Mouse (Mus musculus): Measurements from ENCODE around the gene Slc38a1. TPM values are rescaled to one million over a fixed set of nuclear protein-coding genes. Genes with fewer than 3 reads are reported as not detected.

Gene Slc38a1
- polyA plus RNA-seq, 1 experiment, result 136 TPM

- H3K4me3 ChIP-seq (ENCODE audit: control insufficient read depth, insufficient read depth, low read length), result no peak overlapping the region
- DNase-seq, result no peak
- WGBS, result 93% methylated on average over 9 of the region's 9 CpGs
- H3K4me1 ChIP-seq (replicated peaks; ENCODE audit: control insufficient read depth, insufficient read depth, low read length), result peaks cover 11% of the 10 kb centered on the region
- peaks cover 64% of the 10 kb centered on the region for H3K36me3 ChIP-seq (ENCODE audit: control insufficient read depth, insufficient read depth, low read length)
- no peak for TF ChIP-seq CTCF (IDR thresholded peaks at IDR 0.05; ENCODE audit: borderline replicate concordance, control insufficient read depth, extremely low read depth, insufficient read depth, low read length, poor library complexity)
- TF ChIP-seq POLR2A (IDR thresholded peaks at IDR 0.05; ENCODE audit: control insufficient read depth, extremely low read depth, insufficient read depth, low read length, poor library complexity), result no peak
- no peak overlapping the region for H3K27ac ChIP-seq (ENCODE audit: control insufficient read depth, insufficient read depth, low read length)
- H3K27me3 ChIP-seq (ENCODE audit: control insufficient read depth, insufficient read depth, low read length), result no peaks in the 10 kb centered on the region
These were observed 53.6 kb downstream of the Slc38a1 start for GRCm38 (mm10) chr15:96588996-96589657.

DNA sequence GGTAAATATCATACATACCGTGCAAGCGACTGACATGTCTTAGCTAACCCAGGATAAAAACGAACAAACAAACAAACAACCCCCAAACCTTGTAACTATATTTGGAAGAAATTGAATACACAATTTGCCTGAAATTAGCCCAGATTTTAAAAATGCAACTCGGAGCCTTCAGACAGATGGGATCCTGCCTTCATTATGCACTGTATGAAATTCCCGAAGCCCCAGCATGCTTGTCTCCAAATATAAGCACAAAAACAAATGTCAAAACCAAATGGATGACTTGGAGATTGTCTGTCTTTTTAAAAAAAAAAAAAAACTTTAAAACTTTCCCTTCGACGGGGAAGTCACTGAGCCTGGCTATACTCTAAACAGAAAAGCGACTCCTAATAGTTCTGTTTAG is 54.7 kb downstream of the Slc38a1 start:
- Histone ChIP-seq H3K4me3 (ENCODE audit: control insufficient read depth, insufficient read depth, low read length) (no peak overlapping the region), H3K4me1 (replicated peaks; ENCODE audit: control insufficient read depth, insufficient read depth, low read length) (peaks cover 6% of the 10 kb centered on the region), H3K27me3 (ENCODE audit: control insufficient read depth, insufficient read depth, low read length) (no peaks in the 10 kb centered on the region), H3K27ac (ENCODE audit: control insufficient read depth, insufficient read depth, low read length) (no peak overlapping the region), H3K36me3 (ENCODE audit: control insufficient read depth, insufficient read depth, low read length) (peaks cover 68% of the 10 kb centered on the region)
- DNase-seq, result no peak
- WGBS, result 95% methylated on average over 8 of the region's 8 CpGs
- TF ChIP-seq POLR2A (IDR thresholded peaks at IDR 0.05; ENCODE audit: control insufficient read depth, extremely low read depth, insufficient read depth, low read length, poor library complexity) (no peak), CTCF (IDR thresholded peaks at IDR 0.05; ENCODE audit: borderline replicate concordance, control insufficient read depth, extremely low read depth, insufficient read depth, low read length, poor library complexity) (no peak)

GRCm38 (mm10) chr15:96583371-96584008 is 59.2 kb downstream of the Slc38a1 start:
- 21% methylated on average over 15 of the region's 15 CpGs for WGBS
- peaks cover 3% of the 10 kb centered on the region for H3K4me1 ChIP-seq (replicated peaks; ENCODE audit: control insufficient read depth, insufficient read depth, low read length)
- H3K27me3 ChIP-seq (ENCODE audit: control insufficient read depth, insufficient read depth, low read length), result no peaks in the 10 kb centered on the region
- no peak overlapping the region for H3K4me3 ChIP-seq (ENCODE audit: control insufficient read depth, insufficient read depth, low read length)
- H3K36me3 ChIP-seq (ENCODE audit: control insufficient read depth, insufficient read depth, low read length), result peaks cover 54% of the 10 kb centered on the region
- H3K27ac ChIP-seq (ENCODE audit: control insufficient read depth, insufficient read depth, low read length), result 0 out of 2 replicates have a peak overlapping the region, but pooled peaks have one; percentile 3
- no peak for TF ChIP-seq CTCF (IDR thresholded peaks at IDR 0.05; ENCODE audit: borderline replicate concordance, control insufficient read depth, extremely low read depth, insufficient read depth, low read length, poor library complexity)
- no peak for TF ChIP-seq POLR2A (IDR thresholded peaks at IDR 0.05; ENCODE audit: control insufficient read depth, extremely low read depth, insufficient read depth, low read length, poor library complexity)
- DNase-seq, result no peak

DNA sequence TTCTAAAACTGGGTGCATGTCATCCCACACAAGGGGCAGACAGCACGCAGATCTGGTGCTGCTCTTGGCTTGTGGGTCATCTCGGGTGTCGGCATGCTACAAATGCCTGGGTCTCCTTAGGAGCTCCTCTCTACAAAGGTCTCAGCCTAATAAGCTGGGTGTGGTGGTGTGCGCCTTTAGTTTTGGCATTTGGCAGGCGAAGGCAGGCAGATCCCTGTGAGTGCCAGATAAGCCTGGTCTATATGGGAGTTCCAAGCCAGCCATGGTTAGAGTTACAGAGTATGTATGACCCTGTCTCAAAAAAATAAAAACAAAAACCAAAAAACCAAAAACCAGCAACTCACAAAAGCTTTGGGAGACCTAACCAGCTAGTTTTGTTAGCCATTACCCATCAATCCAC is 65.7 kb downstream of the Slc38a1 start:
- no peak overlapping the region for H3K27ac ChIP-seq (ENCODE audit: control insufficient read depth, insufficient read depth, low read length)
- no peak for DNase-seq
- H3K36me3 ChIP-seq (ENCODE audit: control insufficient read depth, insufficient read depth, low read length), result peaks cover 49% of the 10 kb centered on the region
- WGBS, result 97% methylated on average over 5 of the region's 5 CpGs
- H3K4me3 ChIP-seq (ENCODE audit: control insufficient read depth, insufficient read depth, low read length), result no peak overlapping the region
- no peaks in the 10 kb centered on the region for H3K27me3 ChIP-seq (ENCODE audit: control insufficient read depth, insufficient read depth, low read length)
- H3K4me1 ChIP-seq (replicated peaks; ENCODE audit: control insufficient read depth, insufficient read depth, low read length), result no peaks in the 10 kb centered on the region
- TF ChIP-seq CTCF (IDR thresholded peaks at IDR 0.05; ENCODE audit: borderline replicate concordance, control insufficient read depth, extremely low read depth, insufficient read depth, low read length, poor library complexity) (no peak), POLR2A (IDR thresholded peaks at IDR 0.05; ENCODE audit: control insufficient read depth, extremely low read depth, insufficient read depth, low read length, poor library complexity) (no peak)

DNA sequence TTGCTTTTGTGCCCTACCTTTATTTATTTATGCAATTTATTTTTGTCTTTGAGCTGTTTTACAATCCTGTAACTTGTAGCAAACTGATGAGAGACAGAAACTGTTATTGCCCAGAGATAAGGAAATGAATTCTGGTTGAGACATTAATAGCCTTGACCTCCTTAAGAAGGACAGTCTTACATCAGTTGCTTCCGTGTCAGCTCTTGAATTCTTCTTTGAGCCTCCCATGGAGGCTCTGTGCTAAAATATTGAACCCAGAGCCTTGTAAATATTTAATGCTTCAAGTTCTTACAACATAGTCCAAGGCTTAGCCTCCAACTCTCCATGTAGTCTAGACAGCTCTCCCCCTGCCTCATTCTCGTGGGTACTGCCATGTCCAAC is 73.7 kb downstream of the Slc38a1 start:
- DNase-seq, result no peak
- Histone ChIP-seq H3K4me1 (replicated peaks; ENCODE audit: control insufficient read depth, insufficient read depth, low read length) (peaks cover 12% of the 10 kb centered on the region), H3K4me3 (ENCODE audit: control insufficient read depth, insufficient read depth, low read length) (no peak overlapping the region)

GRCm38 (mm10) chr15:96568271-96568982 is 74.3 kb downstream of the Slc38a1 start:
- TF ChIP-seq CTCF (IDR thresholded peaks at IDR 0.05; ENCODE audit: borderline replicate concordance, control insufficient read depth, extremely low read depth, insufficient read depth, low read length, poor library complexity) (no peak), POLR2A (IDR thresholded peaks at IDR 0.05; ENCODE audit: control insufficient read depth, extremely low read depth, insufficient read depth, low read length, poor library complexity) (no peak)
- Histone ChIP-seq H3K4me1 (replicated peaks; ENCODE audit: control insufficient read depth, insufficient read depth, low read length) (peaks cover 14% of the 10 kb centered on the region), H3K27ac (ENCODE audit: control insufficient read depth, insufficient read depth, low read length) (no peak overlapping the region), H3K27me3 (ENCODE audit: control insufficient read depth, insufficient read depth, low read length) (no peaks in the 10 kb centered on the region; the same call in 1 of the 2 replicates), H3K36me3 (ENCODE audit: control insufficient read depth, insufficient read depth, low read length) (peaks cover 1% of the 10 kb centered on the region), H3K4me3 (ENCODE audit: control insufficient read depth, insufficient read depth, low read length) (no peak overlapping the region)
- DNase-seq, result no peak
- 92% methylated on average over 13 of the region's 13 CpGs for WGBS

More for the DNA sequence above, 73.7 kb downstream of the Slc38a1 start:
- Histone ChIP-seq H3K27me3 (ENCODE audit: control insufficient read depth, insufficient read depth, low read length) (no peaks in the 10 kb centered on the region), H3K27ac (ENCODE audit: control insufficient read depth, insufficient read depth, low read length) (no peak overlapping the region), H3K36me3 (ENCODE audit: control insufficient read depth, insufficient read depth, low read length) (peaks cover 6% of the 10 kb centered on the region)
- 80% methylated on average over 2 of the region's 2 CpGs for WGBS
- no peak for TF ChIP-seq POLR2A (IDR thresholded peaks at IDR 0.05; ENCODE audit: control insufficient read depth, extremely low read depth, insufficient read depth, low read length, poor library complexity)
- no peak for TF ChIP-seq CTCF (IDR thresholded peaks at IDR 0.05; ENCODE audit: borderline replicate concordance, control insufficient read depth, extremely low read depth, insufficient read depth, low read length, poor library complexity)

Data from thymus, adult 2 months (tissue).